Mouse (Mus musculus): ENCODE measurements around the gene Tmem221.

DNA sequence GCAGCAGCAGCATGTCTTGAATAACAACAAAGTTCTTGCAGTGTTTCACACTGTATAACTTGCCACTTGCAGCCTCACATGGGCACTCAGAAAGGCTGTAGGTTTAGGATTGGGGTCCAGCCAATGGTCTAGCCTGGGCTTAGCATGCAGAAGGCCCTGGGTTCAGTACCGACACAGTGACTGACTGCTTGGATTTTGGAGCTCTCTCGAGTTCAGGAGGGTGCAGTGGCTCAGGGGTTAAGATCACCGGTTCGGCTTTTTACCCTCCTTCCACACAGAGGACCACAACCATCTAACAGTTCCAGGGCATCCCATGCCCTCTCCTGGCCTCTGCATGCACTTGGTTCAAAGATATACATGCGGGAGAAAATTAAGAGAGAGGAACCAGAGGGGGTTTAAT is 32.3 kb upstream of the Tmem221 start:
- TF ChIP-seq MAZ (IDR thresholded peaks at IDR 0.05; ENCODE audit: low read depth, low read length) (no peak), MXI1 (IDR thresholded peaks at IDR 0.05; ENCODE audit: low read depth, low read length) (no peak), SIN3A (IDR thresholded peaks at IDR 0.05; ENCODE audit: low read length) (no peak), POLR2A (IDR thresholded peaks at IDR 0.05; ENCODE audit: control insufficient read depth in 1 of 2, insufficient read depth in 1 of 2, low read depth in 1 of 2, low read length in 2 of 2, poor library complexity in 1 of 2) (no peak), POLR2AphosphoS2 (IDR thresholded peaks at IDR 0.05; ENCODE audit: low read length) (no peak), USF1 (IDR thresholded peaks at IDR 0.05; ENCODE audit: low read depth, low read length) (no peak), CTCF (IDR thresholded peaks at IDR 0.05 in 2 of 3, conservative IDR thresholded peaks at IDR 0.05 in 1 of 3; ENCODE audit: control insufficient read depth in 1 of 3, insufficient read depth in 1 of 3, low read depth in 2 of 3, low read length in 3 of 3, poor library complexity in 1 of 3, severe bottlenecking in 1 of 3) (no peak), ETS1 (IDR thresholded peaks at IDR 0.05; ENCODE audit: low read depth, low read length) (no peak), MYB (IDR thresholded peaks at IDR 0.05; ENCODE audit: low read depth, low read length) (no peak)
